Mouse (Mus musculus) large intestine, adult 2 months (tissue): ENCODE measurements around the gene Pth1r. TPM values are rescaled to one million over a fixed set of nuclear protein-coding genes. Genes with fewer than 3 reads are reported as not detected.
A peak's percentile ranks its signal among the peaks of the same experiment; 100 is the strongest.

Experiments used
- DNase-seq: peaks from one replicate; pipeline ENCODE4 v3.0.0-alpha.2; 2012; ENCODE audit warnings: low read depth, low spot score
- WGBS: fragments of 180-500 bp; shearing (Covaris S2); methylation state at CpG from one replicate; pipeline ENCODE4 v1.1.7; 2018; 5-methylcytosine and 5-hydroxymethylcytosine counted together
- polyA plus RNA-seq: library from polyadenylated mRNA; depleted of rRNA; stranded (reverse); fragments of >200 nt; gene quantifications from 2 replicates; pipeline ENCODE4 v1.2.3, GENCODE M21; 2012

Pth1r gene
- polyA plus RNA-seq, 1 experiment = 7.9 TPM

- WGBS = 66% methylated on average over 5 of the region's 5 CpGs
- DNase-seq = no peak
These were observed 4.5 kb upstream of the Pth1r start for GRCm38 (mm10) chr9:110751412-110751811.

GRCm38 (mm10) chr9:110750404-110751187 is 3.7 kb upstream of the Pth1r start:
- no peak for DNase-seq
- 28% methylated on average over 14 of the region's 14 CpGs for WGBS

DNA sequence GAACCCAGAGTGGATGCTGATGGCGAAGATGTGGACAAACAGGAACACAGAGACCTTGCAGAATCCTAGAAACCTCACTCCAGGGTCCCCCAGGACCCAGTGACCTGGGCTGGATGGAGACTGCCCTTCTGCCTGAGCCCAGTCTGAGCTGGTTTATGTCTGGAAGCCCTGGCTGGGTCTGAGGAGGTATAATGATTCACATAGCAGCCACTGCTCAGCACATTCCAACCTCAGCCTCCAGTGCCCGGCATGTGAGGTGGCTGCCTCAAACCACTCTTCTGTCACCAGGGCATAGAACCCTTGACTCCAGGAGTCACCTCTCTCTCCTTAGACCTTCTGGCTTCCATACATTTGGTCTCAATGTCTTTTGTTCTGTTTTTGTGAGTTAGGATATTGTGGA is 1.5 kb upstream of the Pth1r start:
- WGBS = 49% methylated on average over 2 of the region's 2 CpGs
- no peak for DNase-seq

DNA sequence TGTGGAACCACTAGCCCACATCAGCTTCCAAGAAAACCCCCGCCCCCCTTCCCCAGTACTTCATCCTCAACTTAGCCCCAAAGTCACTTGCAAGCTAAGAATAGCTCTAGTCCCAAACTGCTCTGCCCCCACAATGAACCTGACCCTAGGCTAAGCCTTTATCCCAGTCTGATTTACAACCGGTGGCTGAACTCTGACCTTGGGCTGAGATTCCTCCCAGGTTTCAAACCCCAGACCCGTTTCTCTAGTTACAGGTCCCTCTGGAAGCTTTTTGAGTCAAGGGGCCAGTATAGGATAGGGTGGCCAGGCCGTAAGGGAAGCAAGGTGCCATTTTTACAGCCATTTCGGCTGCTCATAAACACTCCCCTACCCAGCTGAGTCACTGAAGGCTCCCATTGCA is 707 bp downstream of the Pth1r start:
- 57% methylated on average over 5 of the region's 5 CpGs for WGBS
- DNase-seq = no peak

GRCm38 (mm10) chr9:110745752-110746151 is 1.2 kb downstream of the Pth1r start:
- 57% methylated on average over 5 of the region's 5 CpGs for WGBS
- no peak for DNase-seq

DNA sequence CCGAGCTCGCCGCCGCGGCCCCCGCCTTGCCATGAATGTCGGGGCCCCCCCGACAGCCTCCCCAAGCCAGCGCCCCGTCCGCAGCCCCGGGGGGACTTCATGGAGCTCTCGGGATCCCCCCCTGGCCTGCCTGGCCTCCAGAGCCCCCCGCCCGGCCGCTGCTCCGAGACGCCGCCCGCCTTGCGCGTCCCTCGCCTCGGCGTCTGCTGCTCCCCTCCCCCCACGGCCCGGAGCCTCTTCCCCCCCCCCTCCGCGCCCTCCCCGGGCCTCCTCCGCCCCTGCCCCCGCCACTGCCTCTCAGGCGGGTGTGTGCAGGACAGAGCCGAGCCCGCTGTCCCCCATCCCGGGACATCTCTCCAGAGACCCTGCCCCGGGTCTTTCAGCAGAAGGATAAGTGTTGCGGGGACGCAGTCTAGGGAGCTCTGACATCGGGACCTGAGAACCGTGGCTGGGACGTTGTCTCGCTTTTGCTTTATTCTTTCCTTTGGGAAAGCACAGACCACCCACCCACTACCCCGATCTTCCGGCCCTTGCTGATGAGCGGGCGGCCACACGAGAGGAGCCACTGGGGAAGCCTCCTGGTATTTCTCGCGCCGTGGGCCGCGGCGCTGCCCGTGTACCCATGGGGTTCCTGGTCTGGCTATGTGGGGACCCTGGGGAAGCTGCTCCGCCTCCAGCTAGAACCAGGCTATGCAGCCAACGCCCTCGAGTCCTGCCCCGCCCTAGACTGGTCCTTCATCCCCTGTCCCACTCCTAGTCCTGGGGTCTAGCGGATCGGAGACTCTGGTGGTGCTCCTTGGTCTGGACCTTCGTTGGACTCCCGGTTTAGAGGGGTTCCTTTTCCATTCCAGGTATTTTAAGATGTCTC is 3.3 kb downstream of the Pth1r start:
- DNase-seq = no peak
- WGBS = 6% methylated on average over 60 of the region's 63 CpGs

GRCm38 (mm10) chr9:110742951-110743455 is 3.9 kb downstream of the Pth1r start:
- DNase-seq = no peak
- WGBS = under 1% methylated on average over 49 of the region's 49 CpGs

GRCm38 (mm10) chr9:110742295-110742950 is 4.5 kb downstream of the Pth1r start:
- 2% methylated on average over 57 of the region's 71 CpGs for WGBS
- no peak for DNase-seq

DNA sequence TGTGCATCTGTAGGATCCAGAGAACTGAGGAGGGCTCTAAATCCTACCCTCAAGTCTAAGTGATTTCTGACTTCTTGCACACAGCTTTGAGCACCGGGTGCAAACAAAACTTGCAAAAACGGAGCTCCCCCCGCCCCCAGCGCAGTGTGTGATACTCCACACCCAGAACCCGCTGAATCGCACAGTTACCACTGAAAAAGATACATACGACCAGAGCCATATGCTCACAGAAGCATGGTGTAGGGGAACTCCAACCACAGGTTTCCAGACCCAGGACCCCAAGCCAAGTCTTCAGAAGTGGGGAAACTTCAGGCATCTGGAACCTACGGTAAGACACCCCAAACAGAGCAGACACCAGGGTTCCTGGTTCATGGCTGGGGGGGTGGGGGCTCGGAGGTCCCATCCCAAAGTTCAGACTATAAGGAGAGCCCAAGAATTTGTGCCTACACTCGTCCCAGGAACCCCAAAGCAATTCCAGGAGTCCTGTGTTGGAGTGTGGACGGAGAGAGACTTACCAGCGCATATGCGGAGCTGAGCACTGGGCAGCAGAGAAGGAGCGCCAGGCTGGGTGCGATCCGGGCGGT is 5.1 kb downstream of the Pth1r start, which contains the start of gene Myl3:
Gene Myl3, plus strand, starts transcription at position 151 of the 584 bp plus-strand sequence.
- no peak for DNase-seq
- 6% methylated on average over 17 of the region's 17 CpGs for WGBS

DNA sequence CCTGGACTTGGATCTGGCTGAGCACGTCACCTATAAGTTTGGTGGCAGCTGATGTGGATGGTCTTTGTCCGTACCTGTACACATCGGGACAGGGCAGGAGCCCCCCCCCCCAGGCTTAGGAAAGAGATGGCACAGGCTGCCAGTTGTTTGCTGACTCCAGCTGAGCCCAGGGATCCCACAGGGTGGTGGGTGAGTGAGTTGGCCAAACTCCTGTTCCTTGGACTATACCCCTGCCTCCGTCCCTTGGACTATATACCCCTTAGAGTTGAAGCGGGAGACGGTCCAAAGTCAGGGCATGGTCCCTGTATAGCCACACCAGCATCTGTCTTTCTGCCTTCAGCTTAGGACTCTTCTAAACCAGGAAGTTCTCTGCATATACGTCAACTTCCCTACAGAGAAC is 7.0 kb downstream of the Pth1r start:
- DNase-seq = no peak
- 80% methylated on average over 7 of the region's 7 CpGs for WGBS

GRCm38 (mm10) chr9:110738054-110738453 is 8.9 kb downstream of the Pth1r start:
- no peak for DNase-seq
- 26% methylated on average over 1 of the region's 1 CpGs for WGBS

DNA sequence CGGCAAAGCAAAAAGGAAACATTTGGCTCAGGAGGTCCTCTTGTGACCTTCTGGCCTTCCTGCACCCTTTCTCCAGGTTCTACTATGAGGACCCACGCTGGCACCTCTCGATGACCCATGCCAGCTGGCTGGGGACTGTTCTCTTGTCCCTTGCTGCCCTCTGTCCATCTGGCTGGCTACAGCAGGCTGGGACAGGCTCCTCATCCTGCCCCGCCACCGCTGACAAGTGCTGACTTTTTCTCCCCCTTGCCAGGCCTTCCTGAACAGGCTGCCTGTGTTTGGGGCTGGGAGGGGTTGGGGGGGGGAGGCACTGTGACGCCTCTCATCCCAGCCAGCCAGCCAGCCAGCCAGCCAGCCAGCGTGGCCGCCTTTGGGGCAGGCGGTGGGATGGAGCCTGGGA is 10.6 kb downstream of the Pth1r start:
- WGBS = 52% methylated on average over 9 of the region's 9 CpGs
- DNase-seq = no peak

GRCm38 (mm10) chr9:110734154-110734553 is 12.8 kb downstream of the Pth1r start:
- 76% methylated on average over 7 of the region's 7 CpGs for WGBS
- DNase-seq = no peak

DNA sequence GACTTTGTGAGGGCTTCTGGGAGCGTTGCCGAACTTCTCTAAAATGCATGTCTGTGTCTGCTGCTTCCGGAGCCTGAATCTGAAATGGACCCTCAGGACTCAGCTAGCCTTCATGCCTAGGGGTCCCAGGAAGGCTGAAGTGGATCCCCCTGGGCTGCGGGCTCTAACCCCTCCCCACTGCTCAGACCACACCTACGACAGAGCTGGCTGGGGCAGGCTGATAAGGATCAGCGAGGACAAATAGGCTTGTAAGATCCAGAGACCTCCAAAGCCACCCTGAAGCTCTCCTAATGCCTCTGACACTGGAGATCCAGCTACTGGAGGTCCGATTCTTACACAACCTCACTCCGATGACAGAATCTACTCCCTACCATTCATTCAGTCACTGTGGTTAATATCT is 13.8 kb downstream of the Pth1r start:
- no peak for DNase-seq
- 5% methylated on average over 8 of the region's 8 CpGs for WGBS

DNA sequence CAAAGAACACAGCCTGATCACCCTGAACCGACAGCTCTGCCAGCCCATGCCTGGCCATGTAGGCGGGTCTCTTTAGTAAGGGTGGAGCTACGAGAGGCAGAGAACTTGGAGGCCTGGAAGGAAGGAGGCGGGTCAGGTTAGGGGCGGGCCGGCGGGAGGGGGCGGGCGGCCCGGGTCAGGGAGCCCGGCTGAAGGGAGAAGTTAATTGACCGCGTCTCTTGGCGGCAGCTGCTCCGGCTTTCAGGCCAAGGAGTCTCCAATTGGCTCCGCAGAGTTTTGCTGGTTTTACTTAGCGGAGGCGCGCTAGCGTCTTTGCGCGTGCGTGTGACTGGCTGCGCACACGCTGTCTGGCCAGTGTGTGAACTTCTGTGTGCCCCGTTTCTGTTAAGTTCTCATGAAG is 14.3 kb downstream of the Pth1r start:
- peak; percentile 57 for DNase-seq
- WGBS = under 1% methylated on average over 26 of the region's 26 CpGs

DNA sequence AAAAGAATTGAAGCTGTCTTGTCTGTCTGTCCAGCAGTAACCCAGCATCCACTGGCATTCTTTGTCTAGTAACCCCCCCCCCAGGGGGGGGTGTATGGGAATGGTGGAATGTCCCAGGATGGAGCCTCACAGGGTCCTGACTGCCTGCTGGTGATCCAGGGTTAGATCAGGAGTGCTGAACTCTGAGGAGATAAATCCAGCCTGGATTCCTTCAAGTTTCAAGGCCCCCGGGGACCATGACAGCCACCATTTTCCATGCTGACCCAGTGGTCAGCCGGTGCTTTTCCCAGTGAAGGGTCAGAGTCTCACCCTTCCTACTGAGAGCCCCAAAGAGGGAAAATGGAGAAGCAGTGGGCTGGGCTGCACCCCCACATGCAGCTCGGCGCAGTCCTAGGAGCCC is 15.1 kb downstream of the Pth1r start:
- 51% methylated on average over 4 of the region's 4 CpGs for WGBS
- no peak for DNase-seq

GRCm38 (mm10) chr9:110729841-110730240 is 17.1 kb downstream of the Pth1r start:
- no peak for DNase-seq

GRCm38 (mm10) chr9:110726867-110727266 is 20.1 kb downstream of the Pth1r start:
- DNase-seq = no peak
- 61% methylated on average over 33 of the region's 33 CpGs for WGBS

More at GRCm38 (mm10) chr9:110729841-110730240, 17.1 kb downstream of the Pth1r start:
- 16% methylated on average over 8 of the region's 8 CpGs for WGBS

DNA sequence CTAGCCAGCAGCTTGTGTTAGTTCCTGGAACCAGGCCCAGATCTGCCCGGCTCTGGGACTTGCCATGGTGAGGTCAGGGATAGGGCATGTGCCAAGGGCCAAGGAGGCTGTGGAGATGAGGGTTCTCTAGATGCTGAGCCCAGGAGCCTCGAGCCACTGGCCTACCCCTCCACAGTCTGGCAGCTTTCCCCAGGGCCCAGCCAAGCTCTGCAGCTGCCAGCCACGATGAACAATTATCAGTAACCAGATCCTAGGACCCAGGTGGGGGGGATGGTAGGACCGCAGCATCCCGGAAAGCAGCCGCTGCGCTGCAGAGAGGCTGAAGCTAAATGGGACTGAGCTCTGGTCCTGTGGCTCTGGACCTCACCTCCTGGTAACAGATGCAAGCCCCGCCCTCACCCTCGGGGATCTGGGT is 21.2 kb downstream of the Pth1r start:
- 42% methylated on average over 9 of the region's 9 CpGs for WGBS
- no peak for DNase-seq

- no peak for DNase-seq
- 82% methylated on average over 10 of the region's 10 CpGs for WGBS
These were observed 24.9 kb downstream of the Pth1r start for GRCm38 (mm10) chr9:110722060-110722459.
